8 mouse cellular contexts compared by ENCODE assay signal in the genomic region with DNA sequence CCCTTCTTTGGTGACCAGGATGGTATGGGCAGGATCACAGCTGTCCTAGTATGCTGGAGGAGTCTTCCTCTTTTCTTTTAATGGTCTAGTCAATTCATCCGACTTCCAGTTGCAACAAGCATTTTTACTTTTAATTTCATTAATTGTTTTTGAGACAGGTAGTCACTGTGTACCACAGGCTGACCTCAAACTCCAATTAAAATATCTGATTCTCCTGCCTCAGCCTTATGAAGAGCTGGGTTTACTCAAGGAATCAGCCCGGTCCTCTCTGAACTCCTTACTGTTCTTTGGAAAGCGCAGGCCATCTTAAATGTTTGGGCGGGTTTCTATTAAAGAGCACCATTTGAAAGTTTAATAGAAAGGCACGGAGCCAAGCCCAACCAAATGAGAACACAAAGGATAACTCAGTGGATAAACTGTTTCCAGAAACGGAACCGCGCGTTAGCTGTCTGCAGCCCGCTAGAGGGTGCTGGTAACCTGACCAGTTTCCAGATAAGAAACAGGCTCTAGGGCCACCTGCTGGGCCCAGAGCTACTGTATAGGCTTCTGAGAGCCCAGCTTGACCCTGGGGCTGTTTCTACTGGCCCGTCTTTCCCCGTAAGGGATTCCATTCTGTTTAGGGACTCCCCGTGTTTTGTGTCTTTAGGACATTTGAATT. TPM values are rescaled to one million over a fixed set of nuclear protein-coding genes. Genes with fewer than 3 reads are reported as not detected.
DNase-seq lines count a peak whose midpoint lies in the region; ATAC-seq and TF ChIP-seq lines count a peak whose summit lies in the region.

No protein-coding gene starts in this region.

- no peak overlapping the region for H3K4me3 ChIP-seq in heart, embryonic 11.5 days (ENCODE audit: low read depth, low read length)
- no peak overlapping the region for H3K4me3 ChIP-seq in limb, embryonic 12.5 days (replicated peaks)
- H3K4me3 ChIP-seq in midbrain, embryonic 16.5 days (ENCODE audit: low read depth, low read length): no peak overlapping the region
- no peak overlapping the region for H3K4me3 ChIP-seq in spleen, adult 2 months (ENCODE audit: extremely low read depth, insufficient read depth, insufficient read length)

- H3K27me3 ChIP-seq in heart, embryonic 11.5 days (ENCODE audit: control insufficient read depth, insufficient read depth, low read length): no peaks in the 10 kb centered on the region
- H3K27me3 ChIP-seq in limb, embryonic 12.5 days: no peaks in the 10 kb centered on the region
- no peaks in the 10 kb centered on the region for H3K27me3 ChIP-seq in midbrain, embryonic 16.5 days (ENCODE audit: control insufficient read depth, insufficient read depth, low read depth, low read length)
- H3K27me3 ChIP-seq in spleen, adult 2 months (ENCODE audit: control insufficient read depth, insufficient read depth, low read length): no peaks in the 10 kb centered on the region

- no peak for TF ChIP-seq POLR2A in spleen, adult 2 months (IDR thresholded peaks at IDR 0.05; ENCODE audit: low read depth, low read length)

- H3K9me3 ChIP-seq in heart, embryonic 11.5 days (replicated peaks; ENCODE audit: control insufficient read depth, low read length): no peaks in the 10 kb centered on the region
- H3K9me3 ChIP-seq in limb, embryonic 12.5 days: no peaks in the 10 kb centered on the region
- H3K9me3 ChIP-seq in midbrain, embryonic 16.5 days (replicated peaks; ENCODE audit: control insufficient read depth, low read length, poor library complexity, severe bottlenecking): no peaks in the 10 kb centered on the region

- WGBS in heart, embryonic 11.5 days (ENCODE audit: insufficient replicate concordance): 13% methylated on average over 13 of the region's 13 CpGs
- 11% methylated on average over 13 of the region's 13 CpGs for WGBS in limb, embryonic 12.5 days
- WGBS in midbrain, embryonic 16.5 days: 11% methylated on average over 13 of the region's 13 CpGs
- 8% methylated on average over 13 of the region's 13 CpGs for WGBS in spleen, adult 2 months

- no peak overlapping the region for H3K27ac ChIP-seq in heart, embryonic 11.5 days (ENCODE audit: low read depth, low read length)
- H3K27ac ChIP-seq in limb, embryonic 12.5 days: peak overlapping the region; percentile 29; the same call in 1 of the 2 replicates
- H3K27ac ChIP-seq in midbrain, embryonic 16.5 days (ENCODE audit: low read length): no peak overlapping the region
- no peak overlapping the region for H3K27ac ChIP-seq in spleen, adult 2 months (ENCODE audit: insufficient read depth, low read length)

- no peaks in the 10 kb centered on the region for H3K36me3 ChIP-seq in heart, embryonic 11.5 days (ENCODE audit: control insufficient read depth, insufficient read depth, low read length)
- H3K36me3 ChIP-seq in limb, embryonic 12.5 days: no peaks in the 10 kb centered on the region
- H3K36me3 ChIP-seq in midbrain, embryonic 16.5 days (ENCODE audit: control insufficient read depth, insufficient read depth, low read length): no peaks in the 10 kb centered on the region
- H3K36me3 ChIP-seq in spleen, adult 2 months (ENCODE audit: control insufficient read depth, insufficient read depth, low read length): no peaks in the 10 kb centered on the region

- ATAC-seq in heart, embryonic 11.5 days (replicated peaks; ENCODE audit: insufficient number of reproducible peaks, low FRiP score, low TSS enrichment): no peak
- peak; percentile 79; the same call in 1 of the 2 replicates for ATAC-seq in limb, embryonic 12.5 days (ENCODE audit: insufficient number of reproducible peaks, insufficient read depth, low FRiP score, low TSS enrichment, low read depth)
- peak; percentile 79; the same call in 1 of the 2 replicates for ATAC-seq in midbrain, embryonic 16.5 days

- no peaks in the 10 kb centered on the region for H3K4me1 ChIP-seq in heart, embryonic 11.5 days (ENCODE audit: control insufficient read depth, insufficient read depth, low read length)
- peaks cover 3% of the 10 kb centered on the region; the same call in 1 of the 2 replicates for H3K4me1 ChIP-seq in limb, embryonic 12.5 days (replicated peaks)
- no peaks in the 10 kb centered on the region for H3K4me1 ChIP-seq in midbrain, embryonic 16.5 days (ENCODE audit: control insufficient read depth, insufficient read depth, low read length)
- no peaks in the 10 kb centered on the region for H3K4me1 ChIP-seq in spleen, adult 2 months (ENCODE audit: control insufficient read depth, insufficient read depth, insufficient read length)

- no peak overlapping the region for H3K4me2 ChIP-seq in heart, embryonic 11.5 days
- H3K4me2 ChIP-seq in limb, embryonic 12.5 days: no peak overlapping the region
- H3K4me2 ChIP-seq in midbrain, embryonic 16.5 days (ENCODE audit: low read length): no peak overlapping the region

- peak; percentile 74; the same call in 1 of the 2 replicates for TF ChIP-seq CTCF in spleen, adult 2 months (IDR thresholded peaks at IDR 0.05; ENCODE audit: extremely low read depth, insufficient read depth, insufficient read length, insufficient replicate concordance)

- no peak overlapping the region for H3K9ac ChIP-seq in heart, embryonic 11.5 days (ENCODE audit: low read depth, low read length)
- H3K9ac ChIP-seq in limb, embryonic 12.5 days (replicated peaks): no peak overlapping the region
- H3K9ac ChIP-seq in midbrain, embryonic 16.5 days (ENCODE audit: low read depth, low read length): no peak overlapping the region

- DNase-seq in heart, adult 11 months: peak; percentile 97
- peak; percentile 92 for DNase-seq in embryo, embryonic 11 days
- DNase-seq in gastrocnemius, postnatal 4 days (ENCODE audit: low spot score in 2 of 2): peak; percentile 61 to 84
- peak; percentile 76 to 84 for DNase-seq in kidney, adult 8-10 months
- DNase-seq in spleen, adult 2 months (ENCODE audit: low read depth in 1 of 2, low spot score in 2 of 2): peak; percentile 45 to 76

RNA-seq across cellular contexts. Expression of gene Fam178b, which starts 1.0 kb away (rescaled TPM):
- polyA plus RNA-seq in heart, embryonic 11.5 days (2014; fragmentation: Nextera tagmentation; extraction: Ambion mirVana): 3.5 and 3.7 TPM in 2 replicates
- total RNA-seq in gastrocnemius, postnatal 4 days (2021): 1 to 10 TPM; 1.3 to 1.5 TPM
- 0.26 and 0.82 TPM in 2 replicates for polyA plus RNA-seq in limb, embryonic 12.5 days (2016; fragmentation: Nextera tagmentation; extraction: Ambion mirVana)
- 0.33 TPM in 1 of 2 replicates, not detected in the other for polyA plus RNA-seq in midbrain, embryonic 16.5 days (2015; fragmentation: Nextera tagmentation; extraction: Ambion mirVana)
- polyA plus RNA-seq in spleen, adult 2 months (2012; rRNA removed): 0.87 and 1.1 TPM in 2 replicates

RNA-seq across cellular contexts. Expression of gene Cox5b, which starts 7.3 kb away (rescaled TPM):
- polyA plus RNA-seq in heart, embryonic 11.5 days (2014; fragmentation: Nextera tagmentation; extraction: Ambion mirVana): 1,165 and 1,189 TPM in 2 replicates
- total RNA-seq in gastrocnemius, postnatal 4 days (2021): 100 to 1,000 TPM; 933 to 949 TPM
- polyA plus RNA-seq in limb, embryonic 12.5 days (2016; fragmentation: Nextera tagmentation; extraction: Ambion mirVana): 454 and 462 TPM in 2 replicates
- 577 and 626 TPM in 2 replicates for polyA plus RNA-seq in midbrain, embryonic 16.5 days (2015; fragmentation: Nextera tagmentation; extraction: Ambion mirVana)
- polyA plus RNA-seq in spleen, adult 2 months (2012; rRNA removed): 160 and 241 TPM in 2 replicates

RNA-seq across cellular contexts. Expression of gene 4933424G06Rik, which starts 26.0 kb away (rescaled TPM):
- 0.46 TPM in 1 of 2 replicates, not detected in the other for polyA plus RNA-seq in heart, embryonic 11.5 days (2014; fragmentation: Nextera tagmentation; extraction: Ambion mirVana)
- not detected for total RNA-seq in gastrocnemius, postnatal 4 days (2021)
- polyA plus RNA-seq in limb, embryonic 12.5 days (2016; fragmentation: Nextera tagmentation; extraction: Ambion mirVana): 0.21 TPM in 1 of 2 replicates, not detected in the other
- polyA plus RNA-seq in midbrain, embryonic 16.5 days (2015; fragmentation: Nextera tagmentation; extraction: Ambion mirVana): 0.75 and 1.2 TPM in 2 replicates
- not detected in 2 replicates for polyA plus RNA-seq in spleen, adult 2 months (2012; rRNA removed)

RNA-seq across cellular contexts. Expression of gene Actr1b, which starts 30.3 kb away (rescaled TPM):
- polyA plus RNA-seq in heart, embryonic 11.5 days (2014; fragmentation: Nextera tagmentation; extraction: Ambion mirVana): 79.4 and 99.8 TPM in 2 replicates
- total RNA-seq in gastrocnemius, postnatal 4 days (2021): 100 to 1,000 TPM; 107 to 115 TPM
- polyA plus RNA-seq in limb, embryonic 12.5 days (2016; fragmentation: Nextera tagmentation; extraction: Ambion mirVana): 114 and 120 TPM in 2 replicates
- 92.3 and 106 TPM in 2 replicates for polyA plus RNA-seq in midbrain, embryonic 16.5 days (2015; fragmentation: Nextera tagmentation; extraction: Ambion mirVana)
- polyA plus RNA-seq in spleen, adult 2 months (2012; rRNA removed): 76.6 and 85.5 TPM in 2 replicates
